Mouse (Mus musculus) stomach, embryonic 15.5 days (tissue): ENCODE measurements around the gene Slc25a28. TPM values are rescaled to one million over a fixed set of nuclear protein-coding genes. Genes with fewer than 3 reads are reported as not detected.

ENCODE experiments used
- ATAC-seq: fragments of 200-750 bp; cut with Nextera tagmentation; 2 replicates; pipeline ENCODE4 v1.8.0; 2017; ENCODE audit warnings: low read depth, moderate number of reproducible peaks, moderate TSS enrichment; ENCODE audit not compliant: insufficient read depth, low FRiP score
- H3K27ac ChIP-seq: fragments of 300-500 bp; sonication (generic); 2 replicates; pipeline ENCODE4 v1.5.1; 2015; ENCODE audit warnings: mild to moderate bottlenecking, inconsistent platforms
- H3K27me3 ChIP-seq: fragments of 300-500 bp; sonication (generic); replicated peaks from 2 replicates; pipeline ENCODE4 v1.6.1; 2015; ENCODE audit warnings: inconsistent platforms
- H3K36me3 ChIP-seq: fragments of 300-500 bp; sonication (generic); 2 replicates; pipeline ENCODE4 v1.6.1; 2015; ENCODE audit warnings: inconsistent platforms
- H3K4me1 ChIP-seq: fragments of 300-500 bp; sonication (generic); 2 replicates; pipeline ENCODE4 v1.6.1; 2015; ENCODE audit warnings: inconsistent platforms
- H3K4me2 ChIP-seq: fragments of 300-500 bp; sonication (generic); 2 replicates; pipeline ENCODE4 v1.6.1; 2015; ENCODE audit warnings: mild to moderate bottlenecking, inconsistent platforms
- H3K4me3 ChIP-seq: fragments of 300-500 bp; sonication (generic); replicated peaks from 2 replicates; pipeline ENCODE4 v1.5.1; 2015; ENCODE audit warnings: inconsistent platforms
- H3K9ac ChIP-seq: fragments of 300-500 bp; sonication (generic); 2 replicates; pipeline ENCODE4 v1.6.1; 2015; ENCODE audit warnings: inconsistent platforms
- H3K9me3 ChIP-seq: fragments of 300-500 bp; sonication (generic); 2 replicates; pipeline ENCODE4 v1.6.1; 2016; ENCODE audit warnings: inconsistent platforms
- WGBS: fragments of 180-500 bp; shearing (Covaris S2); methylation state at CpG from one replicate; pipeline ENCODE4 v1.1.7; 2015; 5-methylcytosine and 5-hydroxymethylcytosine counted together
- polyA plus RNA-seq: library from polyadenylated mRNA; unstranded; fragments of >200 nt; fragmentation: Nextera tagmentation; extraction: Ambion mirVana; gene quantifications from 2 replicates; pipeline ENCODE4 v1.2.1, GENCODE M21; 2015

Slc25a28 gene
- polyA plus RNA-seq, 1 experiment from 2014 or later, result 15.9 TPM

DNA sequence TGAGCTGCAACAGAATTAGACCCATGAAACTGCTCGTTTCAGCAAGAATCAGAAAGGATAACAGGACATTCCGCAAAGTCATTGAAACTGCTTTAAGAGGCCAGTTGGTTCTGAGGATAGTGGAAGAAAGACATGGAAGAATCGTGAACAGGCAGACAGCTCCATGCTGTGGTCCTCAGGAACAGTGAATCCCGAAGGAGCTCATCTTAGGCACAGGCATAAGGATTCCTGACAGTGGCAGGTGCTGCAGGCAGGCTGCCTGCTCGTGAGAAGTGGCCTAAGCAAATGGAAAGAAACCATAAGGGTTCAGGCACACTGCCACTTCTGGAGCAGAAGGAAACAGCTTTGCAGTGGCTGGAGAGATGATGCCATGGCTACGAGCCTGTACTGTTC is 25.1 kb upstream of the Slc25a28 start:
- no peak overlapping the region for H3K4me3 ChIP-seq
- no peaks in the 10 kb centered on the region for H3K9me3 ChIP-seq
- ATAC-seq, result no peak
- no peak overlapping the region for H3K27ac ChIP-seq
- H3K4me2 ChIP-seq, result no peak overlapping the region
- H3K36me3 ChIP-seq, result peaks cover 13% of the 10 kb centered on the region
- H3K4me1 ChIP-seq, result no peaks in the 10 kb centered on the region; the same call in 1 of the 2 replicates
- WGBS, result 80% methylated on average over 6 of the region's 6 CpGs
- no peaks in the 10 kb centered on the region for H3K27me3 ChIP-seq
- no peak overlapping the region for H3K9ac ChIP-seq

DNA sequence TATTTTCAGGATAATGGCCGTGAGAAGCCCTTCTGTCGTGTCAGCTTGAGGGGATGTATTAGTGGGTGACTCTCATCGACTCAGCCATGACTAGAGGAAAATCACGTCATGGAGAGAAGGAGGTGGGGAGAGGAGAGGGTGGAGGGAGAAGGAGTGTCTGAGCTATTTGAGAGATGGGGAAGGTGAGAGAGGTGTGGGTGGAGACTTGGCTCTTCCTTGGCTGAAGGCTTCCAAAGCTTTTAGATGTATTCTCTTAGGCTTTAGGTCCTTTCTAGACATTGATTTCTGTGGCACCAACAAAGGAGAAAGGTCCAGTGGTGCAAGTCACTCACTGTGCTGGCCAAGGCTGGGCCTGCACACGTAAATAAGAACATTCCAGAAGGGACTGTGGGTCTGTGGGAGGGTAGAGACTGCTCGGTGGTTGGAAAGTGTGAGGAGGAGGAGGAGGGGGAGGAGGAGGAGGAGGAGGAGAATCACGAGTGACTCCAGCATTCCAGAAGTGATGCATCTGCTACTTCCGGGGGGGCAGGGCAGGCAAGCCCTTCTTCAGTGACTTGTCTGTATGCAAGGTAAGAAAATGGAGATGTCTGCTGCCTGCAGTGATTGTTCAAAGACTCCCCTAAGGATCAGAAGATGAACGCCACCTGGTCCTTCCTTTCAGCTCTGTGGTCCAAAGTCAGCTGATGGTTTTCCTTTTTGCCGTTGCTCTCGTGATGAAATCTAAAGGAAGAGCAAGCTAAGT is 24.5 kb upstream of the Slc25a28 start:
- Histone ChIP-seq H3K27me3 (no peaks in the 10 kb centered on the region), H3K4me2 (no peak overlapping the region), H3K9me3 (no peaks in the 10 kb centered on the region), H3K4me1 (no peaks in the 10 kb centered on the region; the same call in 1 of the 2 replicates), H3K27ac (no peak overlapping the region), H3K9ac (no peak overlapping the region), H3K36me3 (peaks cover 12% of the 10 kb centered on the region), H3K4me3 (no peak overlapping the region)
- 50% methylated on average over 11 of the region's 11 CpGs for WGBS
- ATAC-seq, result peak; percentile 23; the same call in 1 of the 2 replicates

DNA sequence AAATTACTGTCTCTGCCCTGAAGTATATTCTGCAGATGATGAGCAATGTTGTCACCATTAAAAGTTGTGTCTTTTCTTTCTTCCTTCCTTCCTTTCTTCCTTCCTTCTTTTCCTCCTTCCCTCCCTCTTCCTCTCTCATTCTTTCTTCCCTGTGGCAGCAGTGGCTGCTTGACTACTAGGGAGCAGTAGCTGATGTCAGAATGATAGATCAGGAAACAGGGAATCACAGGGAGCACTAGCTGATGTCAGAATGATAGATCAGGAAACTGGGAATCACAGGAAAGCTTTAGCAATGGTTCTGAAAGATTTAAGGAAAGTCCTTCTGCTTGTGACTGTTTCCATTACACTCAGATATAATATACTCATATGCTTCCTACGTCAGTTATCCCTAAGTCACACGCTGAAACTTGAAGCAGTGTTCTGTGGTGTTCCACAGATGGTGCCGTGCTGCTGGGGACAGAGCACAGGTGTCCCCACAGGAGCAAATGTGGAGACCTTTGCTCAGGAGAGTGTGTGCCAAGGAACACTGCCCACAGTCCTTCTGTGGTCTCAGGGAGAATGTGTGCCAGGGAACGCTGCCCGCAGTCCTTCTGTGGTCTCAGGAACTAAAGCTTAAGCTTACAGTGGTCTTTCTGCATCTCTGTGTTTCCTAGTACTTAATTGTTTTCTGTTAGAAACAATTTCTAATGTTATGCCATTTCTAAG is 23.1 kb upstream of the Slc25a28 start:
- H3K4me2 ChIP-seq, result no peak overlapping the region
- H3K4me1 ChIP-seq, result no peaks in the 10 kb centered on the region; the same call in 1 of the 2 replicates
- ATAC-seq, result no peak
- WGBS, result 89% methylated on average over 5 of the region's 5 CpGs
- H3K27me3 ChIP-seq, result no peaks in the 10 kb centered on the region
- H3K36me3 ChIP-seq, result peaks cover 9% of the 10 kb centered on the region
- H3K27ac ChIP-seq, result no peak overlapping the region
- no peak overlapping the region for H3K4me3 ChIP-seq
- H3K9me3 ChIP-seq, result no peaks in the 10 kb centered on the region
- no peak overlapping the region for H3K9ac ChIP-seq

DNA sequence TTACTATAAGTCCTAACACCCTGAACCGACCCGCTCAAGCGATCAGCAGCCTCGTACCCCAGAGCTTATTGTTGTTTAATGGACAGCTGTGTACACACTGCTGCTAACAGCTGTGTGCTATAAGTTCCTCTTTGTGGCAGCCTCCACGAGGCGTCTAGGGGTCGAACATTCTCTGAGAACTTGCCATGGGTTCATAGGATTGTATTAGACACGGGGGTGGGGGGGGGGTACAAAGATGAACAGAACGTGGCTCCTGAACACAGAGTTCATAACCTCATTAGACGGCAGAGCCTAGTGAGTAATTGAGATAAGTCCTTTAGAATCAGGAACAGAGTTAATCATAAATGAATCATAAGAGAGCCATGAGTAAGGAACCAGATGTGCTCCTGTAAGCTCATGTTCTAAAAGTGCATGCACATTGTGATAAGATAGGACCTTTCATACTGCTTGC is 20.9 kb upstream of the Slc25a28 start:
- H3K27ac ChIP-seq, result peak overlapping the region; percentile 71
- no peak overlapping the region for H3K4me3 ChIP-seq
- H3K27me3 ChIP-seq, result no peaks in the 10 kb centered on the region
- H3K9ac ChIP-seq, result no peak overlapping the region
- no peaks in the 10 kb centered on the region for H3K9me3 ChIP-seq
- no peak overlapping the region for H3K4me2 ChIP-seq
- WGBS, result 38% methylated on average over 10 of the region's 10 CpGs
- H3K36me3 ChIP-seq, result peaks cover 4% of the 10 kb centered on the region; the same call in 1 of the 2 replicates
- no peaks in the 10 kb centered on the region; the same call in 1 of the 2 replicates for H3K4me1 ChIP-seq
- ATAC-seq, result peak; percentile 78

DNA sequence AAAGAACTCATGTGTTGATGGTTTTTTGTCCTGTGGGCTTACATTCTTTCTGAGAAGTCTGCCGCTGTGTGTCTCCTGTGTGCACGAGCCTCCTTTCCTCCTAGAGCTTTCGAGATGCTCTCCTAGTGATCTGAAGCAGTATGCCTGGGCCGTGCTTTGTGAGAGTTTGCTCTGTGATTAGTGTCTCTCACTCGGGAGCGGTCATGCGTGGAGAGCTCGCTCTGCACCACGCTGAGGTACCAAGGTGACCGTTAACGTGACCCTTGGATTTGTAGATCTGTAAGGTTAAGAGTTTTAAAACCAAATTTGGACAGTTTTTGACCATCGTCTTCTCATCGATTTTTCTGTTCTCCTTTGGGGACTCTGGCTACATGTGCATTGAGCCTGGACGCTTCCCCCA is 18.1 kb upstream of the Slc25a28 start:
- no peak overlapping the region for H3K4me2 ChIP-seq

DNA sequence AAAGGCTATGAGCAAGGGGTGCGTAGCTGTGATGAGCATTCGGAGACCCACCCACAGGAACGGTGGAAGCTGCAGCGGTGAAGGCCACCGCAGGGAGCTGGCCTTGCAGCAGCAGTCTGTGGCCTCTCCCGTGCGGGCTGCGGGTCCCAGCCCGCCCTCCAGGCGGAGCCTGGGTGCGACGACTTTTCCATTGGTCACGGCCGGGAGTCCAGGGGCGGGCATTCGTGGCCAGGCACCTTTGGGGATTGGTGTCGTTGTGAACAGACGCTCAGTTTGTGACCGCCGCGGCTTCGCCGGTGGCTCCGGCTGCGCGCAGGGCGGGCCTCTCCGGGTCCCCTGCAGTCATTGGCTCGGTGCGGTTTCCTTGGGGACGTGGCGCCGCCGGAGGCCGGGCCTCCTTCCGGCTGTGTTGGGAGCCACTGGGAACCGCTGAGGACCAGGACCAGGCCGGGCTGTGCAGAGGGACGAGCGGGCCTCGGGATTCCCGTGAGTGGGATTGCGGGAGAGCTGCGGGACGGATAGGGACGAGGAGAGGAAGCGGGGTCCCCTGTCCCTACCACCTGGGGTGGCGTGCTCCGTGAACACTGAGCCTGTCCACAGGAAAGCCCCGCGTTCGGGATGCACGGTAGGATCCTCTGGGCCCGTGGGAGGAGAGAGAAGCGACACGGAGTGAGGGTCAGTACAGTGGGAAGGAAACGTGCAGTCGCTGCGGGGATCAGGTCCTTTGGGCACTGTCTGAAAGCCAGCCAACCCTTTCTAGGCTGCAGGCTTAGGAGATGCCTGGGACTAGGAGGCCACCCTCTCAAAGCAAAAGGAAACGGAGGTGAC is 15.0 kb upstream of the Slc25a28 start, which contains the start of gene Entpd7:
Entpd7 (plus strand) TSS at position 254 of the 828 bp plus-strand sequence.
- Histone ChIP-seq H3K36me3 (no peaks in the 10 kb centered on the region), H3K27ac (peak within 1 kb of the TSS; percentile 67), H3K4me2 (peak within 1 kb of the TSS; percentile 80), H3K9ac (peak within 1 kb of the TSS; percentile 59), H3K27me3 (no peaks in the 10 kb centered on the region), H3K4me3 (peak within 1 kb of the TSS; percentile 93), H3K9me3 (no peaks in the 10 kb centered on the region), H3K4me1 (no peaks in the 10 kb centered on the region)
- WGBS, result under 1% methylated on average over 60 of the region's 60 CpGs
- peak; percentile 99 for ATAC-seq

More for the DNA sequence above, 18.1 kb upstream of the Slc25a28 start:
- Histone ChIP-seq H3K9me3 (no peaks in the 10 kb centered on the region), H3K36me3 (no peaks in the 10 kb centered on the region), H3K4me1 (no peaks in the 10 kb centered on the region; the same call in 1 of the 2 replicates), H3K27ac (no peak overlapping the region), H3K27me3 (no peaks in the 10 kb centered on the region), H3K9ac (no peak overlapping the region), H3K4me3 (no peak overlapping the region)
- 89% methylated on average over 14 of the region's 14 CpGs for WGBS
- no peak for ATAC-seq

DNA sequence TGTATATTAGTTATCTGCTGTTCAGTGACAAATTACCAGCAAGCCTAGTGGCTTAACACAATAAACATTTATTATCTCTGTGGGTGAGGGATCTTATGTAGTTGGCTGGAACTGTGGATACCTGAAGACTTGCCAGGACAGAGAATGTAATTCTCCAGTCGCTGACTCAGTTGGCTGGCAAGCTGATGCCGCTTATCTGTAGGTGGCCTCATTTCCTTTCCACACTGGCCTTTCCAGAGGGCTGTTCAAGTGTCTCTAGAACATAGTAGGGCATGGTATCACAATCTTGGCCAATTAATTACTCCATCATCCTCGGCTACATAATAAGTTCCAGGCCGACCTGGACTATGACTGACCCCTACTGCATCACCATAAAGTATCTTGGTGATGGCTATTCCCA is 6.9 kb upstream of the Slc25a28 start:
- Histone ChIP-seq H3K36me3 (no peaks in the 10 kb centered on the region), H3K4me1 (peaks cover 5% of the 10 kb centered on the region; the same call in 1 of the 2 replicates), H3K4me3 (no peak overlapping the region), H3K27me3 (no peaks in the 10 kb centered on the region), H3K4me2 (no peak overlapping the region), H3K27ac (no peak overlapping the region), H3K9ac (no peak overlapping the region), H3K9me3 (no peaks in the 10 kb centered on the region)
- no peak for ATAC-seq
- 82% methylated on average over 4 of the region's 4 CpGs for WGBS

DNA sequence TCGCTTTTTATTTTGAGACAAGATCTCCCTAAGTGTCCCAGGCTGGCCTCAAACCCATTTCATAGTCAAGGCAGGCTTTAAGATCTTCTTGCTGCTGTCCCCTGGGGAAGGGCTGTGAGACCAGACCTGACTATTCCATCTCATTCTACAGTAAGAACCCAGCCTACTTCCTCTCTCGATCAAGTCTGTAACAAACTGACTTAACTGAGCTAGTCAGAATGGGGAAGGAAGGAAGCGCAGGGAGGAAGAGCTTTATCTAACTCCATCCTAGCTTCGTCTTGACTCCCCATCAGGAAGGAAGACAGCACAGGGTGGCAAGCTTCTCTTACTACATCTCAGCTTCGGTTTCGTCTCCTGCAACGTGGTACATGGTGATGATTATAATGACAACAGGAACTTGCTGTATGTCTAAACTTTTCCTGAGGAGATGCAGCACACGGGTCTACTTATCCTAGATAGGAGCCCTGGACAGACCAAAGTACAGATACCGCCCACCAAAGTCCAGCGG is 4.8 kb upstream of the Slc25a28 start:
- Histone ChIP-seq H3K9ac (no peak overlapping the region), H3K9me3 (no peaks in the 10 kb centered on the region), H3K36me3 (no peaks in the 10 kb centered on the region), H3K27me3 (no peaks in the 10 kb centered on the region), H3K27ac (peak overlapping the region; percentile 55), H3K4me1 (peaks cover 7% of the 10 kb centered on the region; the same call in 1 of the 2 replicates), H3K4me3 (no peak overlapping the region), H3K4me2 (no peak overlapping the region)
- no peak for ATAC-seq
- 69% methylated on average over 10 of the region's 10 CpGs for WGBS

DNA sequence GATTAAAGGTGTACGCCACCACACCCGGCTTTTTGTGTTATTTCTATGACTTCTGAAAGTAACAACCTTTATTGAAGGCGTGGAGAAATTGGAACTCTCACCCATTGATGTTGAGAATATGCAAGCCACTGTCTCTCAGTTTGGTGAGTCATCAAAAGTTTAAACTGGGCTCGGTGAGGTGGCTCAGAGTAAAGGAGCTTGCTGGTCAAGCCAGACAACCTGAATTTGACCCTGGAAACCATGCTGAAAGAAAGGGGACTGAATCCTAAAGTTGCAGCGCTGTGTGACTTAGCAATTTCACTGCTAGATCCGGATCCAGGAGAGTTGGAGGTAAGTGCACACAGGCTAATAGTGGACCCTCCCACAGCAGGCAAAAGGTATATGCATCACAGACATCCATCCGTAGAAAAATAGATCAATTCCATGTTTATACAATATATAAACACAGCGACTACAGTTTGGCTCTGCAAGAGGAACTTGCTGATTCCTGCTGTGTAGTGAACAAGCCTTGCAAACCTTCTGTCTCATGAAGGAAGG is 3.9 kb upstream of the Slc25a28 start:
- Histone ChIP-seq H3K27ac (0 out of 2 replicates have a peak overlapping the region, but pooled peaks have one; percentile 55), H3K4me3 (no peak overlapping the region)
- WGBS, result 56% methylated on average over 8 of the region's 8 CpGs

DNA sequence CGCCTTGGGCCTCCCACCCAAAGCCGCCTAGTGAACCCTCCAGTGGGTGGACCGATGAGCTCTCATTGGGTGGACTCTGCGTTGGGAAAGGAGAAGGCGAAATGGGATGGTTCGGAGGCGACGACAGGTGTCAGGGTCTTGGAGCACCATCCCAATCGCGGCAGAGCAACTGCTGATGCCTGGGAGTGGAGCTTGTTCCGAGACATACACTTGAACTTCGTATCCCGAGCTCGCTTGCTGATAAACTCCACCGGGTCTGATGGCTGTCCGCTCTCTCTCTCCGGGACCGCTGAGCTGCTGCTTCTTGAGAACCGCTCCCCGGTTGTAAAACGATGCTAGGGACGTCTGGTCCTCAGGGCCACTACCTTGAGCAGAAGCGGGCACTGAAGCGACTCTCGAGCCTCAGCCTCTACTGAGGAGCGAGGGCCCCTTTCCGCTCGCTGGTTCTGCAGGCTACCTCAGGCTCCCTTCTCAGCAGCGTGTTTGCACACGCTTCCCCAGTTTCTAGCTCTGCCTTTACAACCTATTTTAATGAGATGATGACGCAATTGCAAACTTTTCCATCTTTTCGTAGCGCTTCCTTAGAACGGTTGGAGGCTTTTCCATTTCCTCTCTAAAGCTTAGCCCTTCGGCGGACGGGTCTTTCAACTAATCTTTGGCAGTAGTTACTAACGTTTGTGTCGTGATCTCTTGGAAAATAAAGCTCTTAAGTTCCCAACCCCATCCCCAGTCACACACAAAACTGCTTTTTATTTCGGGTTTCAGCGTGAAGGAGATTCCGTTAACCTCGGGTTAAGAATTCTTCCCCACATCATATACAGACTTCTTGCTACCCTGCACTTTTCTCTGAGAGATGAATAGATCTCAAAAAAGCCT is 1.1 kb upstream of the Slc25a28 start:
- Histone ChIP-seq H3K9ac (peak overlapping the region; percentile 36), H3K27ac (peak overlapping the region; percentile 99), H3K4me2 (peak overlapping the region; percentile 86), H3K4me3 (peak overlapping the region; percentile 97), H3K36me3 (no peaks in the 10 kb centered on the region), H3K9me3 (no peaks in the 10 kb centered on the region), H3K27me3 (no peaks in the 10 kb centered on the region), H3K4me1 (peaks cover 15% of the 10 kb centered on the region)
- ATAC-seq, result no peak; the same call in 1 of the 2 replicates
- WGBS, result 2% methylated on average over 43 of the region's 43 CpGs

More for the DNA sequence above, 3.9 kb upstream of the Slc25a28 start:
- Histone ChIP-seq H3K4me1 (peaks cover 7% of the 10 kb centered on the region), H3K4me2 (no peak overlapping the region), H3K27me3 (no peaks in the 10 kb centered on the region), H3K9me3 (no peaks in the 10 kb centered on the region), H3K9ac (no peak overlapping the region), H3K36me3 (no peaks in the 10 kb centered on the region)
- no peak for ATAC-seq
